Mouse (Mus musculus) ovary, adult 18-20 months (tissue): ENCODE results near the gene Btbd9.

Experiments used
- DNase-seq: peaks from one replicate; pipeline ENCODE4 v3.0.0; 2022; ENCODE audit warnings: low spot score, mixed read lengths

The Btbd9 gene

DNA sequence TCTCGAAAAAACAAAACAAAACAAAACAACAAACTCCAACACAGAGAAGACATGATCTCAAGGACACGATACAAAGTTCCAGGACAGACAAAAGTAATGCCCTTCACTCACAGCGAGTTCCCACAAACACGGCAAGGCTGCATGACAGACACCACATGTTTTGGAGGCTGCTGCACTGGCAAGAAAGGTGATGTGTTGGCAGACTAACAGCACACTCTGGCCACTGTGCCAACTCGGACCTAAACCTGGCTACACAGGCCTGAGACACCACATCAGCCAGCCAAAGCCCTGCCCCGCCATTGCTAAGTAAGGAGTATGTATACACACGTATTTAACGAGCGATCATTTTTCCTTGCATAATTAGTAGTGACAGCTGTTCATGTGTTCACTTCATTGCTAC lies 123.9 kb downstream of the Btbd9 start:
- no peak for DNase-seq

DNA sequence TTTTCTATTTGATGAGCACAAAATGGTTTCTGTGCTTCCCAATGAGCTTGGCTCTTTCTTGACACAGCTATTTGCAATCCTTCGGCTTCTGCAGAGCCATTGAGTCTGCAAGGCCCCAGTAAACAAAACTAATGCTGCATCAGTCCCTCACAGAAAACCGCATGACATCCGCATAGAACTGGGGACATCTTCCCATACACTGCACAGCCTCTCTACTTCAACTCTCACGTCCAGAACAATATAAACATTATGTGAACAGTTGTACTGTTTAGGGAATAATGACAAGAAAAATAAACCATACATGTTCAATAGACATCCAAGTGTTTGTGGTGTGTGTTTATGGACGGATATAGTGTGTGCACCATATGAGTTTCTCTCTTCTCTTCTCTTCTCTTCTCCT lies 127.7 kb downstream of the Btbd9 start:
- DNase-seq = no peak

DNA sequence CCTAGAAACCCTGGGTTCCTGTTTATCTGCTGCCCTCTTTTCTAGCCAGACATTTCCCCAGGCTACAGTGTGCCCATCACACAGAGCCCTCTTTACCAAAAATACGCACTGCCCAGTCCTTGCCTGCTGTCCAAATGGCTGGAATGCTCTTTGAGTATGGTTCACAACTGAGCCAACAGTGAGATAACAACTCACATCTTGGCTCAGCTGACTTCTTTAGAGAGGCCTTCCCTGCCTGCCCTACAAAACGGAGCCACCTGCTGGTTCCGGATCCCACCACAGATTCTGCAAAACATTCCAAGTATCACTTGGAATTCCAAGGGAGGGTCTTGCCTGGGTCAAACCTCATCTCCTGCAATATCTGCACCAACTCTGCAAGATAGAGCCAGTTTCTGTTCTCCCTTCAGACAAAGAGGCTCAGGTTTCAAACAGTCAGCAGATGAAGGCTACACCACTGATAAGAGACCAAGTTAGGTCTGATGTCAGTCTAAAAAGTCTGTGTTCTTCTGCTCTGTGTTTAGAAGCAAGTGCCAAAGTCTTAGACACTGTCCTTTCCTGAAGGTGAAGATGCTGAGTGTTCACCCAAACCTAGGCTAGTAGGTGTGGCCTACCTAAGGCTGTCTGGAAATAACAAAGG lies 130.4 kb downstream of the Btbd9 start:
- DNase-seq = no peak

DNA sequence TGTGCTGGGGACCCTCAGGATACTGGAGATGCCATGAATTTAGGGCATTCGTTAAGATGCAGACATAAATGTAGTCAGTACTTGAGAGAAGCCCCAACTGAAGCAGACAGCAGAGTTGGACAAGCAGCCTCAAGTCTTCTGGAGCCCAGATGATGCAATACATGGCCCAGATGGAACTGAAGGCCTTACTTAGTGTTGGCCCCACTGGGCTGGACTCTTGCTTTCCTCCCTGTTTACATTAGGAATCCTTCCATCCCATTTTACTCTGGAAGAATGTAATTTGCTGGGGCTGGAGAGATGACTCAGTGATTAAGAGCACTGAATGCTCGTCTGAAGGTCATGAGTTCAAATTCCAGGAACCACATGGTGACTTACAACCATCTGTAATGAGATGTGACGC lies 136.6 kb downstream of the Btbd9 start:
- no peak for DNase-seq

DNA sequence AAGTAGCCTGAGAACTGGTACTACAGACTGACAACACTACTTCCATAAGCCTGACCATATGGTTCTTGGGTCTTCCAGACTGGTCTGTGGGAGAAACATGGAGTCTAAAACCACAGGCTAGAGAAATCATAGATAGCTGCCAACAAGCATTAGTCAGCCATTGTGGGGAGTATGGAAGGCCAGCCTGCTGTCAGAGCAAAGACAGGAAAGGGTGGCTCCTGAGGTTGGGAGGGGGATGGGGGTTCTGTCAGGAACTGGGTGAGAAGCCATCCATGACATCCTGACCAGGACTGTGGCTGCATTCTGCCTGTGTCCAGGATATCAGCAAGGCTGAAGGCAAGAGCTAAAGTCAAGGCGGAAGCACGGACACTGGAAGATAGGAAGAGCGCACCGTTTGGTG lies 137.5 kb downstream of the Btbd9 start:
- DNase-seq = no peak

DNA sequence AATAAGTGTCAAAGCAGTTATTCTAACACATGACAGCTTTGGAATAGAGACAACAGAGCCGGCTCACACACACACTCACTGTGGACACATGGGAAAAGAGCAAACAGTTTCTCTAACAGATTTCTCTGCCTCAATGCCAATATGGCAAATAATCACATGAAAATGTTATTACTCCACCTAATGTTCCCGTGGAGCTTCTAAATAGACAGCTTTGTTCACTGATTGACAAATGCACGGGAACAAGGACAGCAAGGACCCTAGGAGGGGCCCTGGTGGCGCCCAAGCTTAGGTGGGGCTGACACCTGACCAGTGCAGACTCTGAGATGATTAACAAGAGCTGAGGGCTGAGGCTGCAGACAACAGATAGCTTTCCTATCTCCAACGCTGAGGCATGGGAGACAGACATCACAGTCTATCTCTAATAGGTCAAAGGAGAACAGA lies 140.2 kb downstream of the Btbd9 start:
- DNase-seq = no peak

DNA sequence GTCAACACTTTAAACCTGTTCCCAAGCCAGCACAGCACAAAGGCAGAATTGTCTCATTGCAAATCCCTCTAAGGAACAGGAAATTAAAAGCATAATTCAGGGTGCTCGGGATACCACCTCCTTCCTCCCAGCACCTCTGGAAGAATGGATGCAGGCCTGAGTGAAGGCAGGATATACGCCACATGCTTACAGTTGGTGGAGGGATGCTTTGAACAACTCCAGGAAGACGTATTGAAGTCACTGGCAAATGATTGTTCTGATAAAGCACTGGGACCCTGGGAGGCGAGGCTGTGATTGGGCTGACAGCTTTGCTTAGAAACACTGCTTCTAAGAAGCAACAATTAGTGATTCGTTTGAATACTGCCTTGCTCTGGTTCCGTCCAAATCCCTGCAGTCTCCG lies 140.8 kb downstream of the Btbd9 start:
- no peak for DNase-seq

DNA sequence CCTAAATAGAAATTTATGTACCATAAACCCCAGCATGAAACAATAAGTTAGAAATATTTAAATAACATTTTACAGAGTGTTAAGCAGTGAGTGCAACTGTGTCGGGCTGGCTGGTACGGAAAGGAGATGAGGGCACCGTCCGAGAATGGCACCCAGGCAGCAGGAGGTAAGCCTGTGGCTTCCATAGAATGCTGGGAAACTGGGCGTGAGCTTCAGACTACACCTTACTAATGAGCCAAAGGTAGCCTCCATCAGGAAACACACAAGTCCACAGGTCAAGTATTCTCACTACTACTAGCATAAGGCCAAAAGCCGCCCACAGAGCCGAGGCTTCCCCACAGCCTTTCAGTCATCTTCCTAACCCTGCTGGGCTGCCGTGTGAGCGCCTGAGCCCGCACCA lies 144.2 kb downstream of the Btbd9 start:
- no peak for DNase-seq

DNA sequence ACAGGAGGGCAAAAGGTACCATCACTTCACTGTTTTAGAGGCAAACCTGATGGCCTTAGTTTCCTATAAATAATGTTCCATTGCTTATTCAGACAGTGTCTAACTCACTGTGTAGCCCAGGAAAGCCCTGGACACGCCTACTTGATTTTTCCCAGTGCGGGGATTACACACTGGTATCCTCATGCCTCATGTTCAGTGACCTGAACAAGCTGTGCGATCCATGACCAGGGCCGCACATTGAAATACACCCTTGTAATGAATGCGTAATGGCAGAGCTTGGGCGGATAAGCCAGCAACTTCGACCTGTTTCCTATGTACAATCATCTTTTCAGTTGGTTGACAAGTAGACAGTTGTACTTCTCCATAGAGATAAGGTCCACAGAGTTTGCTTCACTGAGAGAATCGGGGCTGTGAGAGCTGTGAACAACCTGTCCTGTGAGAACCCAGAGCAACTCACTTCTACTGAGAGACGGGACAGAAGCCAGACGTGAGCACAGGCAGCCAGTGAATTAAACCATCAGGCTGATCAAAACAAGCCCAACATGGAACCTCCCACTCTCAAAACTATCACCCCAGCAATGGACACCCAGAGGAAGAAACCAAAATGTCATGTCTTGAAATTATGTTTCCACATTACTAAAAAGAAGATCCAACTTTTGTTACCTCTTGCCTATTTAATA lies 145.2 kb downstream of the Btbd9 start:
- no peak for DNase-seq

DNA sequence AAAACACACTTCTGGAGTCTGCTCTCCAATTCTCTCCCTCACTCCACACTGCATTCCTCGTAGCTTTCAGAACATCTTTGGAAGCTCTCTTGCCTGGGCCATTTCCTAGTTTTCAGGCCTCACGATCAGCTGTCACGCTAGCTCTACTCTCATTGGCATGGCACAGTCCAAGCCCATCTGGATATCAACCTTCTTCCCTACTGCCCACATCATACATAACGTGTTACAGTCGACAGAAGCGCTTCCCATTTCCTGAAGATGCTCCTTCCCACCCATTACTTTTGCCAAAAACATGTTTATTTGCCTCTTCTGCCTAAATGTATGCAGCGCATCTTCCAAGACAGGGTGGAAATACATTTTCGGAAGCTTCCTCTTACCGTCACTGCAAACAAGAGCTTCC lies 147.6 kb downstream of the Btbd9 start:
- DNase-seq = no peak

DNA sequence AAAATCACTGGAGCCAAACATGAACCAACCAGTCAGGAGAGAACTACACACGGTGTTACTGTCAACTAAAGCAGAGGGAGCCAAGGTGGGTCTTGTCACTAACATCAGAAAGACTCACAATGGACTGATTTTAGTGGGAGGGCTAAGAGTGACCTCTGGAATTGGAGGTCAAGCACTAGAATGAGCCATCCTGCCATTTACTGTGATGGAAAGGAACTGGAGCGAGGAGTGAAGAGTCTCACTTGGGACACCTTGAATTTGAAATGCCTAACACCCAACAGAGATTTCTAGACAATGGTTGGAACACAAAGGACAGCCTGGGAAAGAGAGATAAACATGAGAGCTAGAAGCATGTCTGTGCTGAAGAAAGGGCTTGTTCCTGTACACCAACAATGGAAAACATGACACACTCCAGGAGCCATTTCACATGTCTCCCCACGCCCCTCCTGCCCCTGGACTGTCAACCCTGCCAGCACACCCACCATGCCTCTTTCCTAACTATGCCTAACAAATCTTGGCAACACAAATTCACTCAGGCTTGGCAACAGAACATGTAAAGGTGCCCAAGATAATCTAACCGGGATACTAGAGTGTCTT lies 152.9 kb downstream of the Btbd9 start:
- no peak for DNase-seq

DNA sequence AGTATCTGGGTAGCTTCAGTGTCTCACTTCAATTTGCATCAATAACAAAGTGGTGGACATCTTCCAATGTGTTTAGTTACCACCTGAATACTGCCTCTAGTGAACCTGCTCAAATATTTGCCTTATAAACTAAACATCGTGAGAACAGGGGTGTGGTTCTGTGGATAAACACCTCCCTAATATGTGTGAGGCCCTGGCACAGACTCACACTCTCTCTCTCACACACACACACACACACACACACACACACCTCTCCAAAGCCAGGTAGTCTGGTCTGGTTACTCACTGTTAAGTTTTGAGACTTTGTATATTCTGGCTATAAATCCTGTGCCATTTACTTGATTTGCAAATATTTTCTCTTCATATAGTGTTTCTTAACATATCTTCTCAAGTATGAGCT lies 154.0 kb downstream of the Btbd9 start:
- DNase-seq = no peak

DNA sequence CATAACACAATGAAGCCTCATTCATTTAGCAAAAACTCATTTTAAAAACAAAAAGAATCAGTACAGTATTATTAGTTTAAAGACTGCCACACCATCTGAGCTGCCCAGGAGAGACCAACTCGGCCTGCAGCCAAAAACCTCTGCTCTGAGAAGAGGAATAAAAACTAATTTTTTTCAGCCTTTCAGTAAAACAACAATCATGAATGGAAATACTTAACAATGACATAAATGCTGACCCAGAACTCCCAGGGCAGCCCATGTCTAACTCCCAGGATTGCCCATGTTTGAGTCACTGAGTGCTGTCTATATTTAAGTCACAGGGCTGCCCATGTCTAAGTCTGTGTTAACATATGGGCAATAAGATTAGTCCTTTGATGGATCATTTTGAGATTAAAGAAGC lies 155.0 kb downstream of the Btbd9 start:
- DNase-seq = no peak

DNA sequence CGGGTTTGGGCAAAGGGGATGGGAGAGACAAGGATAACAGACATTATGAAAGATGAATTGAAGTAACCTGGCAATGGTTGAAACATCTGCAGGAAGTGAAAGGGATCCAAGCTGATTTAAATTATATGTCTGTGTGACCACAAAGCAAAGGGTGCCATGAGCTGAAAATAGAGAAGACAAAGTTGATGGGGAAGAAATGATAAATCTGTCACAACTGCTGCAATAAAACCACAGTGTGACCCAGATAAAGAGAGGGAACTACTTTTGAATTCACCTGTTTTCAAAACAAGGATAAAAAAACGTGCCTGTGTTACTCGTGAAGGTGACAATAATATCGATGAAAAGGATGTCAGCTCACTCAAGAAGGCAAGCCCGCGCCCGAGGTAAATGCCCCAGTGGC lies 156.8 kb downstream of the Btbd9 start:
- DNase-seq = no peak

DNA sequence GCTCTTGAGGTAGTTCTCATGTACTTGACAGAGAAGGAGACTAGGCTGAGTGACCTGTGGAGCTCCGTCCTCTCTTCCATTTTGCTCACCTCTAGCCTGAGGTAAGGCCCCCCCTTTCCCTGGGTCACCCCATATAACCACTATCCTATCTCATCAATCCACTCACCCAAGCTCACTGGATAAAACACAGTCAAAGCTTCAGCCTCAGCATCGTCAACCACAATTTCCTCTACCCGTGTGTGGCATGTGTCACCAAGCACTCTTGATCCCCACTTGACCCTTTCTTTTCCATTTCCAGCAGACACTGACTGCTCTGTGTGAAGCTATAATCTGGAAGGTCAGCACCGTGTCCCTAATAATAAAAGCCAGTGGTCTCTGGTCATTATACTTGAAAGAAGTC lies 157.8 kb downstream of the Btbd9 start:
- DNase-seq = no peak

DNA sequence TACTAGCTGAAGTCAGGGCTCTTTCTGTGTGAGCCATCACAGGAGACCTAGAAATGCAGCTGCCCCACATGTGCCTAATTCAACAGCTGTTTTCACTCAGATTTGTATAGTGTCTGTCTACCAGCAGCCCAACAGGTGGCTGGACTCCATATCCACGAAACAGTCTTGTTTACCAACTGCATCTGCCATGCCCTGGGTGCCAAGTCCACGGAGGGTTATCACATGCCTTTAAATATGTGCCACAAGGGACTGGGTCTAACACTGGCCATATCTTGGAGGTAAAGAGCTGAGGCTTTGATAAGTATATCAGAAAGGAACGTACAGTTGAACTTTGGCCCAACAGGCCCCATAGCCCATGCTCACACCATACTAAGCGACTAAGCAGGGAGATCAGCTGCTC lies 159.2 kb downstream of the Btbd9 start:
- DNase-seq = no peak

DNA sequence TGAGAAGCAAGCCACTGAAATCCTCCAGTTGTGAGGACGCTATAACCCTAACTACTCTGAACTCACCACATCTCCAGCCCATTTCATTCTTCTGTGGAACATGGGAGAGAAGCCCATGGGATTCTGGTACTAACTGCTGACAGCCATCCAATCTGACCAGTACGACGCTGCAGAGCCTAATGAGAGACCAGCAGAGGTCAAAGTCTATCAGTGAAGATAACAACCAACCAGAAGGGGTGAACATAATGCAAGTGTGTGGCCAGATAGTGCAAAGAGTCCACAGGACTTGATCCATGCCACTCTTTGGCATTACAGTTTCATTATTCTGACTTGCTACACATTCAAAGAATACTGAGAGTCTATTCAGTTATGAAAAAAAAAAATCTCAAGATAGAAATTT lies 160.6 kb downstream of the Btbd9 start:
- DNase-seq = no peak

DNA sequence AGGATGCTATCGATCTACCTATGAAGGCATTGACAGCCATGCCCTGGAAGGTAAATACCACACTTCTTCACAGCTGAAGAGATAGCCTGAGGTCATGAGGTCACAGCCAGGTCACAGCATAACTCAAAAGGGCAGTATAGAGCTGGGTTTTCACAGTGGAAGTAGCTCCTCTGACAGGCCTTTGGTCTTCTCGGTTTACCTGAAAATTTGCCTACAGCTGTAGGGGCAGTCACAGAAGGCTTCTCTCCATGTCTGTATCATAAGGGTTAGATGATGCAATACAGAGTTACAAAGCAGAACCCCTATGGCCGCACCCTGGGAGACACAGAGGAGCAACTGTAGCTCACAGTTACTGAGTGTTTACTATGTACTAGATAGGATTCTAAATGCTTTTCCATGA lies 163.3 kb downstream of the Btbd9 start:
- no peak for DNase-seq

DNA sequence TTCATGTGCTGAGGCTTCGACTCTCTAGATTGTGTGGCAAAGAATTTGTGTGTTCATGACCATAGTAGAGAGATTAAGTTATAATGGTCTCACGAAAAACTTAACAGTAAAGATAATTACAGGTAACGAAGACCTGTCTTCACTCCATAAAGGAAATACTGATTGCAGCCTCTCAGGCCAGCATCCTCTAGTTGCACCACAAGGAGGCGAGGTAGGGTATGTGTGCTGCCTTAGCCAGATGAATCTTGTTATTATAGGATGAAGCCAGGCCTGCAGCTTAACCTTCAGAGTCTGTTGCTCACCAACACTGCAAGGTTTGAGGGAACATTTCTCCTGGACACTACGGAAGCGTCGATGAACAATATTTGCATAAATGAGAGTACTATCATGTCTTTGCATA lies 170.3 kb downstream of the Btbd9 start:
- DNase-seq = no peak

DNA sequence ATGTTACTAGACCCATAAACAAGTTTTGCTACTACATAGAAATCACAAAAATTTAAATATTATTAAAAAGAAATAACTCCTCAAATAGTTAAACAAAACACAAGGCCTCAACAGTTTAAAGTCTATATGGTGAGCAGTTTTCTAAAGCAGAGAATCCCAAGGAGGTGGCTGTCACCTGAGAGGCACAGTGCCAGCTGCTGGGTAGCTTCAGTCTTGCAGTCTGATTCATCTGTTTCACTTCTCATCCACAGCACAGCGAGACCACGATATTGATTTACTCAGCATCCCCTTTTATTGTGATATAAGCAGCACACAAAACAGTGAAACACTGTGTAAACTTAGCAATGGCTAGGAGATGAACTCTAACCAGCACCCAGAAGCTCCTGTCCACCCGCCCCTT lies 173.4 kb downstream of the Btbd9 start:
- no peak for DNase-seq

DNA sequence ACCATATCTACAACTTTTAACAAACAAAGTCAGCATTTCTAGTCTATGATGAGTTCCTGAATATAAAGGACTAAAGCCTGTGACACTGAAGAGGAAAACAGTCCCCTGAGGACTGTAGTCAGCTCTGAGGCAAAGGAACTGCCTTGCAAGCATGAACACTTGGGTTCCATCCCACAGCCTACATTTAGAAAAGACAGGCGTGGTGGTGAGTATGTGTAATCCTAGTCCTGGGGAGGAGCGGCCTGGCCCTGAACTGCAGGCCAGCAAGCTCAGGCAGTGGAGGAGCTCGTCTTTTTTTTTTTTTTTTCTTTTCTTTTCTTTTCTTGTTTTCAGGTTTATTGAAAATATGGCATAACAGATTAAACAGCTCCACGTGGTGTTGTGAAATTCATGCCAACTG lies 181.0 kb downstream of the Btbd9 start:
- DNase-seq = no peak

DNA sequence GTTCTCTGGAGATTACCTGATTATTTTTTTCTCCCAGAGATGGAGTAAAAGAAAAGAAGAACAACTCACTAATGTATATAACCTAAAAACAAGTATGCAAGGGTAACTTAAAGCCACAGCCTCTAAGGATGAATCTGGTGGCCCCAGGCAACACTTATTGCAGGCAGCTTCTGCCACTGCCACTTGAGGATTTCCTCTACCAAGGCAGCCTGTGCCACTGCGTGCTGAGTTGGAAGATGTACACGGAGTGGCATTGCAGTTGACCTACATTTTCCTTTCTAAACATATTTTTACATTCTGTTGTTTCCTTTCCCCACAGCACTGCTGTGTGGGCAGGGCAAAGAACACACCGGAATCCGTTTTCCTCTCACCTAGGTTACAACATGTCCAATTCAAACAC lies 184.3 kb downstream of the Btbd9 start:
- DNase-seq = no peak

DNA sequence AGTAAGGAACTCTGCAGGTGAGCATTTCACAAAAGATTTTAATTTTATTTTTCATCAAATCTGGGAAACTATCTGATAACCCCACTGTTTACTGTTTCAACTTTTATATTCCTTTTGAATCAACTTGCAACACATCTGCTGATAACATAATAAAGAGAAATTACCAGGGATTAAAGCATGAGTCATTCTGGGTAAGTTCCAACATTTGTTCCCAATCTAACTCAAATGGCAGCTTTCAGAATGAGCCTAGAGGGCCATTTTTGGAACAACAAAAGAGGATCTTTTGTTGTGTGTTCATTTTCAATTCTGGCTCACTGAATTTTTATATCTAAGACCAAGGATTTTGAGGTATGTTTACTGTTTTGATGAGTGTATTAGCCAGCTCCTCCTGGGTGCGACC lies 185.1 kb downstream of the Btbd9 start:
- DNase-seq = no peak

DNA sequence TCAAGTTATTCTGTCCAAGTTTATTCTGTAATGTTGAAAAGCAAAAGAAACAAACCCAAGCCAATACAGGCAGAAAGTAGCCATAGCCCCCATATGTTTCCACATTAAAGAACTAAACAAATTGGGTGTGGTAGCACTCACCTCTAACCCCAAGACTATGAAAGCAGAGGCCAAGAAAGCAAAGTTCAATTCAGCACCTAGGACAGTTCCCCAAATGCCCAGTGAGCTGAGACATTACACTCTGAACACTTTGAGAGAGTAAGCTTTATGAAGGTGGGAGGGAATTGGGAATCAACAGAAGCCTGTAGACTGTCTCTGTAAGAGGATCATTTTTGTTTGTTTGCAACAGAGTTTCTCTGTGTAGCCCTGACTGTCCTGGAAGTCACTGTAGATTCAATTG lies 186.6 kb downstream of the Btbd9 start:
- no peak for DNase-seq
